Mouse (Mus musculus): ENCODE results near the gene Ahnak2. TPM values are rescaled to one million over a fixed set of nuclear protein-coding genes. Genes with fewer than 3 reads are reported as not detected.

Ahnak2 gene
- total and polyA plus RNA-seq, 3 experiments: 2.6 to 11.4 TPM; not detected in 1

DNA sequence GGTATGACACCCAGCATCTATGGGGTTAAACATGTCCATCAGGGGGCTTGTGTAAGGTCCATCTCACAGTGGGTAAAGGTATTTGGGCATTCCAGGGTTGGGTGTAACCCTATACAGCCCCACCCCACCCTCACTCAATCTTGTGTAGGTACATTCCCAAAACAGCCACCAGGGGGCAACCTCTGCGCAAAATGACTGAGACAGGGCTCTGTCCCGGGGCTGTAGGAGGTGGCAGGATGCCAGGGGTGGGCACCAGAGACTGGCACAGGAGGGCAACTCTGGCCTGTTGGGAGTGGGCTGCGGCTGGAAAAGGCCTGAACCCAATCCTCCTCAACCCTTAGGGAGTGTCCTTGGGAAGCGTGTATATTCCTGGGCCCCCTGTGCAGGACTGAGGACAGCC, 2.0 kb downstream of the Ahnak2 start:
- H3K4me3 ChIP-seq (ENCODE audit: control insufficient read depth in 1 of 2, insufficient read depth in 1 of 2, low read depth in 2 of 2, low read length in 2 of 2): no peak overlapping the region
- DNase-seq (ENCODE audit: low read depth, low spot score): peak; percentile 91

DNA sequence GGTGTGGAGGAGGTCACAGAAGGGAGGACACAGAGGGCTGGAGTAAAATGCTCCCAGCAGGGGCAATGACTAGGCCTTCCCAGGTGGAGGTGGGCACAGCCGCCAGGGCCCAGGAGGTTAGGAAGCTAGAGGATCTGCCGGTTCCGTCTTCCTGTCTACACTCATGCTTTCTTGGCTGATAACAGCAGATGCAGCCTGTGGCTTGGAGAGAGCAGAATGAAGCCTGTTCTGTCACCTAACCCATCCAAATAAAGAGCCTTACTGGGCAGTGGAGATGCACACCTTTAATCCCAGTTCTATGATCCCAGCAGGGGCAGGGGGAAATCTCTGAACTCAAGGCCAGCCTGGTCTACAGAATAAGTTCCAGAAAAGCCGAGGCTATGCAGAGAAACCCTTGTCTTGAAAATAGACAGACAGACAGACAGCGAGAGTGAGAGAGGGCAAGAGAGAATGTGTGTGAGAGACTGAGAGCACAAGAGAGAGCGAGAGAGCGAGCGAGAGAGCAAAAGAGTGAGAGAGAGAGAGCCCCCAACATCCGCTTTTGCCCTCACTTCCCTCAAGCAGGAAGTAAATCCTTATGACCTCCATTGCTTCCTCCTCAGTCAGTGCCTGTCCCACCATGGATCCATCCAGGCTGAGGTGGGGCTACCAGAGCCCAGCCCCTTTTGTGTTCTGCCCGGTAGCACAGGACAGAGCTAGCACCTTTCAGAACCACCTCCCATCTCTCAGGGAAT, 3.1 kb downstream of the Ahnak2 start:
- peak overlapping the region; percentile 45 for H3K27ac ChIP-seq (ENCODE audit: control insufficient read depth, low read depth, low read length)
- H3K79me2 ChIP-seq (ENCODE audit: control insufficient read depth, insufficient read depth, low read length, poor library complexity): no peaks in the 10 kb centered on the region; the same call in 1 of the 2 replicates
- peaks cover 0 to 2% of the 10 kb centered on the region in 2 experiments; a peak in 1 of 4 replicates for H3K27me3 ChIP-seq (ENCODE audit: control insufficient read depth in 1 of 2, insufficient read depth in 2 of 2, low read length in 2 of 2)
- H3K9ac ChIP-seq (ENCODE audit: control insufficient read depth, low read depth, low read length, poor library complexity, severe bottlenecking): peak overlapping the region; percentile 27
- no peaks in the 10 kb centered on the region for H3K9me3 ChIP-seq (replicated peaks; ENCODE audit: insufficient read depth, low read length)
- peaks cover 0 to 31% of the 10 kb centered on the region in 2 experiments; a peak in 2 of 4 replicates for H3K36me3 ChIP-seq (ENCODE audit: control insufficient read depth in 1 of 2, insufficient read depth in 2 of 2, low read length in 2 of 2)
- H3K4me3 ChIP-seq (ENCODE audit: control insufficient read depth in 1 of 2, insufficient read depth in 1 of 2, low read depth in 2 of 2, low read length in 2 of 2): peak overlapping the region; percentile 10 to 31
- peaks cover 17 to 55% of the 10 kb centered on the region in 2 experiments for H3K4me1 ChIP-seq (ENCODE audit: control insufficient read depth in 1 of 2, insufficient read depth in 2 of 2, low read length in 2 of 2)
- peak; percentile 80 for DNase-seq (ENCODE audit: low read depth, low spot score)
- TF ChIP-seq POLR2A (IDR thresholded peaks at IDR 0.05; ENCODE audit: control insufficient read depth in 1 of 2, insufficient read depth in 1 of 2, low read depth in 1 of 2, low read length in 2 of 2, poor library complexity in 1 of 2) (peak in 1 of 2 experiments; percentile 51; a peak in 1 of 4 replicates), GATA1 (IDR thresholded peaks at IDR 0.05; ENCODE audit: low read depth, low read length) (peak; percentile 49; the same call in 1 of the 2 replicates), KAT2A (conservative IDR thresholded peaks at IDR 0.05; ENCODE audit: low read depth, low read length) (0 out of 2 replicates have a peak, but pooled peaks have one; percentile 5), ZNF384 (IDR thresholded peaks at IDR 0.05; ENCODE audit: low read depth, low read length) (no peak), MYC (IDR thresholded peaks at IDR 0.05; ENCODE audit: low read depth, low read length) (peak; percentile 55; the same call in 1 of the 2 replicates), ZKSCAN1 (IDR thresholded peaks at IDR 0.05; ENCODE audit: low read depth, low read length) (no peak), EP300 (IDR thresholded peaks at IDR 0.05; ENCODE audit: low read depth in 1 of 2, low read length in 2 of 2) (peak; percentile 24 to 33; a peak in 3 of 4 replicates), TAL1 (IDR thresholded peaks at IDR 0.05; ENCODE audit: low read length) (0 out of 2 replicates have a peak, but pooled peaks have one; percentile 15), MXI1 (IDR thresholded peaks at IDR 0.05; ENCODE audit: low read depth, low read length) (peak; percentile 70), JUND (IDR thresholded peaks at IDR 0.05; ENCODE audit: low read depth, low read length) (peak; percentile 82), TCF12 (IDR thresholded peaks at IDR 0.05; ENCODE audit: low read depth, low read length) (peak; percentile 56), CHD2 (IDR thresholded peaks at IDR 0.05; ENCODE audit: low read length) (peak; percentile 41; the same call in 1 of the 2 replicates), BHLHE40 (IDR thresholded peaks at IDR 0.05; ENCODE audit: borderline replicate concordance, low read depth, low read length) (no peak; the same call in 1 of the 2 replicates), UBTF (IDR thresholded peaks at IDR 0.05; ENCODE audit: borderline replicate concordance, insufficient read depth, low read depth, low read length) (no peak), SIN3A (IDR thresholded peaks at IDR 0.05; ENCODE audit: low read length) (no peak; the same call in 1 of the 2 replicates), RCOR1 (IDR thresholded peaks at IDR 0.05; ENCODE audit: low read depth, low read length) (0 out of 2 replicates have a peak, but pooled peaks have one; percentile 5), GABPA (IDR thresholded peaks at IDR 0.05; ENCODE audit: low read depth, low read length) (no peak), ZMIZ1 (IDR thresholded peaks at IDR 0.05; ENCODE audit: low read depth, low read length) (0 out of 2 replicates have a peak, but pooled peaks have one; percentile 34), USF2 (IDR thresholded peaks at IDR 0.05; ENCODE audit: borderline replicate concordance in 1 of 2, insufficient read depth in 1 of 2, low read depth in 1 of 2, low read length in 2 of 2) (no peak), NELFE (IDR thresholded peaks at IDR 0.05; ENCODE audit: low read depth, low read length) (peak; percentile 16), POLR2AphosphoS5 (IDR thresholded peaks at IDR 0.05; ENCODE audit: borderline replicate concordance, low read depth, low read length) (no peak), ETS1 (IDR thresholded peaks at IDR 0.05; ENCODE audit: low read depth, low read length) (no peak), HCFC1 (IDR thresholded peaks at IDR 0.05; ENCODE audit: low read depth, low read length) (peak; percentile 68), MAX (IDR thresholded peaks at IDR 0.05; ENCODE audit: low read length) (peak; percentile 56; the same call in 1 of the 2 replicates)

More for the DNA sequence above, 2.0 kb downstream of the Ahnak2 start:
- Histone ChIP-seq H3K27me3 (ENCODE audit: control insufficient read depth in 1 of 2, insufficient read depth in 2 of 2, low read length in 2 of 2) (peaks cover 0 to 9% of the 10 kb centered on the region in 2 experiments; a peak in 2 of 4 replicates), H3K79me2 (ENCODE audit: control insufficient read depth, insufficient read depth, low read length, poor library complexity) (no peaks in the 10 kb centered on the region), H3K9me3 (replicated peaks; ENCODE audit: insufficient read depth, low read length) (no peaks in the 10 kb centered on the region), H3K36me3 (ENCODE audit: control insufficient read depth in 1 of 2, insufficient read depth in 2 of 2, low read length in 2 of 2) (peaks cover 0 to 21% of the 10 kb centered on the region in 2 experiments; a peak in 2 of 4 replicates), H3K27ac (ENCODE audit: control insufficient read depth, low read depth, low read length) (no peak overlapping the region), H3K4me1 (ENCODE audit: control insufficient read depth in 1 of 2, insufficient read depth in 2 of 2, low read length in 2 of 2) (peaks cover 11 to 44% of the 10 kb centered on the region in 2 experiments), H3K9ac (ENCODE audit: control insufficient read depth, low read depth, low read length, poor library complexity, severe bottlenecking) (no peak overlapping the region)
- TF ChIP-seq RAD21 (IDR thresholded peaks at IDR 0.05; ENCODE audit: low read depth, low read length) (peak; percentile 80), MYC (IDR thresholded peaks at IDR 0.05; ENCODE audit: low read depth, low read length) (no peak), SMC3 (IDR thresholded peaks at IDR 0.05; ENCODE audit: low read depth, low read length) (peak; percentile 96), MAZ (IDR thresholded peaks at IDR 0.05; ENCODE audit: low read depth, low read length) (peak; percentile 90; the same call in 1 of the 2 replicates), BHLHE40 (IDR thresholded peaks at IDR 0.05; ENCODE audit: borderline replicate concordance, low read depth, low read length) (0 out of 2 replicates have a peak, but pooled peaks have one; percentile 5), ZC3H11A (IDR thresholded peaks at IDR 0.05; ENCODE audit: low read depth, low read length) (peak; percentile 76), JUND (IDR thresholded peaks at IDR 0.05; ENCODE audit: low read depth, low read length) (no peak), CTCF (IDR thresholded peaks at IDR 0.05 in 2 of 3, conservative IDR thresholded peaks at IDR 0.05 in 1 of 3; ENCODE audit: control insufficient read depth in 1 of 3, insufficient read depth in 1 of 3, low read depth in 2 of 3, low read length in 3 of 3, poor library complexity in 1 of 3, severe bottlenecking in 1 of 3) (peak in 2 of 3 experiments; percentile 97 to 99; a peak in 4 of 6 replicates), ZNF384 (IDR thresholded peaks at IDR 0.05; ENCODE audit: low read depth, low read length) (no peak), SIN3A (IDR thresholded peaks at IDR 0.05; ENCODE audit: low read length) (peak; percentile 36; the same call in 1 of the 2 replicates), CHD1 (IDR thresholded peaks at IDR 0.05; ENCODE audit: low read depth, low read length) (no peak), ZMIZ1 (IDR thresholded peaks at IDR 0.05; ENCODE audit: low read depth, low read length) (no peak)

All from MEL (cell line).